Mouse (Mus musculus) forebrain, postnatal 0 days (tissue): ENCODE measurements around the gene Gm8122. TPM values are rescaled to one million over a fixed set of nuclear protein-coding genes. Genes with fewer than 3 reads are reported as not detected.
"Not testable (repeated sequence)": the region's sequence is repeated elsewhere in the genome, so short reads cannot be mapped to it uniquely, and the experiment has no call there.

ENCODE experiments used
- ATAC-seq: fragments of 200-750 bp; cut with Nextera tagmentation; 2 replicates; pipeline ENCODE4 v1.8.0; 2017; ENCODE audit warnings: mild to moderate bottlenecking, moderate library complexity
- DNase-seq: peaks from one replicate; pipeline ENCODE4 v3.0.0-alpha.2; 2015
- H3K27ac ChIP-seq: fragments of 300-500 bp; sonication (generic); 2 replicates; pipeline ENCODE4 v1.5.1; 2014; ENCODE audit warnings: low read depth, mild to moderate bottlenecking, antibody characterized with exemption, low read length, moderate library complexity, mixed read lengths
- H3K27me3 ChIP-seq: fragments of 300-500 bp; sonication (generic); 2 replicates; pipeline ENCODE4 v1.6.1; 2014; ENCODE audit warnings: mild to moderate bottlenecking, low read length, mixed read lengths; ENCODE audit not compliant: insufficient read depth
- H3K36me3 ChIP-seq: fragments of 300-500 bp; sonication (generic); 2 replicates; pipeline ENCODE4 v1.6.1; 2014; ENCODE audit warnings: mild to moderate bottlenecking, moderate library complexity; ENCODE audit not compliant: insufficient read depth
- H3K4me1 ChIP-seq: fragments of 300-500 bp; sonication (generic); 2 replicates; pipeline ENCODE4 v1.6.1; 2014; ENCODE audit warnings: antibody characterized with exemption; ENCODE audit not compliant: insufficient read depth
- H3K4me2 ChIP-seq: fragments of 300-500 bp; sonication (generic); 2 replicates; pipeline ENCODE4 v1.6.1; 2014; ENCODE audit warnings: low read depth, mild to moderate bottlenecking, moderate library complexity
- H3K4me3 ChIP-seq: fragments of 300-500 bp; sonication (generic); 2 replicates; pipeline ENCODE4 v1.5.1; 2014; ENCODE audit warnings: low read depth, low read length, mixed read lengths
- H3K9ac ChIP-seq: fragments of 300-500 bp; sonication (generic); 2 replicates; pipeline ENCODE4 v1.6.1; 2014; ENCODE audit warnings: mild to moderate bottlenecking
- H3K9me3 ChIP-seq: fragments of 300-500 bp; sonication (generic); 2 replicates; pipeline ENCODE4 v1.6.1; 2016; ENCODE audit warnings: low read length
- WGBS: fragments of 180-500 bp; shearing (Covaris S2); extraction: QIAGEN DNeasy Blood & Tissue Kit; methylation state at CpG from one replicate; pipeline ENCODE4 v1.1.7; 2014; 5-methylcytosine and 5-hydroxymethylcytosine counted together
- polyA plus RNA-seq: library from polyadenylated mRNA; unstranded; fragments of >200 nt; fragmentation: Nextera tagmentation; extraction: Ambion mirVana; gene quantifications from 2 replicates; pipeline ENCODE4 v1.2.1, GENCODE M21; 2015
- total RNA-seq: library from RNA; depleted of rRNA; stranded (reverse); fragments of >200 nt; gene quantifications from 2 replicates; pipeline ENCODE4 v1.2.3, GENCODE M21; 2014; rRNA removed

Gm8122 gene
- total and polyA plus RNA-seq, 2 experiments from 2014 or later, result not detected

DNA sequence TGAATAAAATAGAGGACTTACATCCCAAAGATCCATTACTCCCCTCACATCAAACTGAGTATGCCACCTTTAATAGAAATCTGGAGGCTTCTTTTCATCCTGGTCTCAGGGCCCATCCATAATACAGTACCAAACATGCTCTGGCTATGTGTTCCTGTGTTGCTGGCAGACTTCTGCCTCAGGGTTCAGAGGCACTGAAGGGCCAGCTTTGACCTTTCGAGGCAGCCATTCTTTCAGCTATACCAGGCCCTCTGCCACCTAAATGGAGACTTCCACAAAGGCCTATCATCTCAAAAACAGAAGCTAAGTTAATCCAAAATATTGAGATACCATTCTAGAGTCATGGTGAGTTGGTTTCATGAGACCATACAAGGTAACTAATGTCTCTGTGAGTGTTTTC lies 21.4 kb upstream of the Gm8122 start:
- WGBS, result 82% methylated on average over 1 of the region's 1 CpGs
- H3K27ac ChIP-seq, ATAC-seq, H3K4me1 ChIP-seq, H3K27me3 ChIP-seq, H3K4me3 ChIP-seq, H3K4me2 ChIP-seq, H3K9me3 ChIP-seq, H3K9ac ChIP-seq, DNase-seq, H3K36me3 ChIP-seq: not testable (repeated sequence)

DNA sequence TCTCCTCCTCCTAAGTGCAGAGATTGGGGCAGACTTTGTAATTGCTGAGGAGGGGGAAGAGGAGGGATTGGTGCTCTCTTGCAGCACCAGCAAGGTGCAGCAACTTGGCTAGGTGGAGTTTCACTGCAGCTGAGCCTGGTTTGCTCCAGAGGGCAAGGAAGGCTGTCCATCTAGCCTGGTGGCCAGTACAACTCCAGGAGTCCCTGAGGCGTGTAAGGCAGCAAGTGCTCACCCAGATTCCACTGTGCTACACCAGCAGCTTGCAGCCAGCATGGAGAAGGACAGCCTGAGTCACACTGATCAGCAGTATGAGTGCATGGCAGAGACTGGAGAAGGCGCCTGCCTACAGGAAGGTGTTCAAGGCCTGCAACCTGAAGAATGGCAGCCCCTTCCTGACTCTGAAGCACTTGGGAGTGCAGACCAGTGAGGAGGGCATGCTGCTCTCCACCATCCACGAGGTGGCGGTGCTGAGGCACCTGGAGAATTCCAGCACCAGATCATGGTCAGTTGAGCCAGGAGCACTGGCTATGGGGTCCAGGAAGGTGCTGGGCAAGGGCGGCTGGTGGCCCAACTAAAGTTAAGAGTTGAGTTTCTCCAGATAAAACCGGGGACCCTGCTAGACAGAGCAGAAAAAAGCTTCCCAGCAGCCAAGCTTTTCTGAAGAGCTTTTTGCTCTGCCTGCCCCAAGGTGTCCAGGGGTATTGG lies 15.6 kb upstream of the Gm8122 start:
- DNase-seq, H3K27me3 ChIP-seq: not testable (repeated sequence)
- 37% methylated on average over 5 of the region's 6 CpGs for WGBS

DNA sequence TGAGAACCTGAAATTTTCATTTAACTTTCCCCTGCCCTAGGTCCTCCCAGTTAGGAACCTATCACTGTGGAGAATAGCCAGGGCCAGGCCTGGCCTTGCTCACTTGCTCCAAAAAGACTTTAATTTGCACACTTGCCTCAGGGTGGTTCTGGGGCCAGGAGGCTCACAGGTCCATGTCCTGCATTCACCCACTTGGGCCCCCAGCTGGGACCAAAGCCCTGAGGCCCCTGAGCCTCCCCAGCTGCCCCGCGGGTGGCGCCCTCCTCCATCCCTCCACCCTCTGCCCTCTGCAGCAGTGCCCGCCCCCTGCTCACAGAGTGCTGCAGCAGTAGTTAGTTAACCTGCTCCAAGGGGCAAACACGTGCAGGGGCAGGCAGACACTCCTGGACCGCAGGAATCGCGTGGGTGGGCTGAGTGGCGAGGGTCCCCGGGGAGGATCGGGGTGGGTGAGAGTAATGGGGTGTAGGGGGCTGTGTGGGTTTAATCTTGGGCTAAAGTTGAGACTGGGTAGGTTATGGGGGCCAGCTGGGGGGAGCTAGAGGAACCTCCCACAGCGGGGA lies 14.6 kb upstream of the Gm8122 start:
- H3K36me3 ChIP-seq, H3K9me3 ChIP-seq, H3K27ac ChIP-seq, ATAC-seq, DNase-seq, H3K4me3 ChIP-seq, H3K27me3 ChIP-seq, H3K9ac ChIP-seq, H3K4me2 ChIP-seq, H3K4me1 ChIP-seq: not testable (repeated sequence)
- WGBS, result 20% methylated on average over 10 of the region's 12 CpGs

More for the DNA sequence above, 15.6 kb upstream of the Gm8122 start:
- not testable (repeated sequence) for H3K36me3 ChIP-seq, H3K4me2 ChIP-seq, H3K4me1 ChIP-seq, H3K4me3 ChIP-seq, H3K9me3 ChIP-seq, H3K9ac ChIP-seq, ATAC-seq, H3K27ac ChIP-seq

DNA sequence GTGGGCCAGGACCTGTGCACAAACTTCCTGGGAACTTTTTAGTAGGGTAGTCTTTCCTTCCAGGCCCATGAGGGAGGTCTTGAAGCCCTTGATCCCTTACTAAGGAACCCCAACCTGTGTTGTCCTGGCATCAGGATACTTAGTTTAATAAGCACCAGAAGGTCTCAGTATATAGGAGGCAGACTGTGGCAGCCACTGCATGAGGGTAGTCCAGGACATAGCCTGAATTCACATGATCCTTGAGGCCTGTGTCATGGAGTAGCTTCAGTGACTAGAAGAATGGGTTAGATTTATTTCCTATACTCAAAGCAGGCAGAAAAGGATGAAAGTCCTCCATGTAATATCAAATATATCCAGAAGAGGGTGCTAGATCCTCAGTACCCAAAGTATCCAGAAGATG lies 2.7 kb upstream of the Gm8122 start:
- not testable (repeated sequence) for H3K27me3 ChIP-seq, H3K27ac ChIP-seq, H3K4me3 ChIP-seq, H3K9me3 ChIP-seq, H3K4me2 ChIP-seq, DNase-seq, H3K36me3 ChIP-seq, H3K4me1 ChIP-seq, ATAC-seq, H3K9ac ChIP-seq

Other genes with a start within 250 kb of the Gm8122 start
- gene Gm8082, start 241.7 kb downstream of the Gm8122 start, total RNA-seq, result not detected in 2 replicates
- gene Gm8082, start 241.7 kb downstream of the Gm8122 start, polyA plus RNA-seq, result not detected in 2 replicates
- not detected in 2 replicates for gene Gm10376, start 219.7 kb downstream of the Gm8122 start, total RNA-seq
- gene Gm10376, start 219.7 kb downstream of the Gm8122 start, polyA plus RNA-seq, result not detected in 2 replicates
- gene Gm8094, start 158.7 kb downstream of the Gm8122 start, total RNA-seq, result not detected in 2 replicates
- gene Gm8094, start 158.7 kb downstream of the Gm8122 start, polyA plus RNA-seq, result not detected in 2 replicates
- gene Gm8104, start 134.7 kb downstream of the Gm8122 start, total RNA-seq, result 0.10 and 0.46 TPM in 2 replicates
- 0.08 TPM in 1 of 2 replicates, not detected in the other for gene Gm8104, start 134.7 kb downstream of the Gm8122 start, polyA plus RNA-seq
- not detected in 2 replicates for gene Gm7233, start 55.4 kb downstream of the Gm8122 start, total RNA-seq
- not detected in 2 replicates for gene Gm7233, start 55.4 kb downstream of the Gm8122 start, polyA plus RNA-seq
- not detected in 2 replicates for gene Gm8126, start 23.3 kb upstream of the Gm8122 start, total RNA-seq
- not detected in 2 replicates for gene Gm8126, start 23.3 kb upstream of the Gm8122 start, polyA plus RNA-seq
- gene Gm9732, start 39.7 kb upstream of the Gm8122 start, total RNA-seq, result not detected in 2 replicates
- not detected in 2 replicates for gene Gm9732, start 39.7 kb upstream of the Gm8122 start, polyA plus RNA-seq
- not detected in 2 replicates for gene Gm8127, start 58.5 kb upstream of the Gm8122 start, total RNA-seq
- gene Gm8127, start 58.5 kb upstream of the Gm8122 start, polyA plus RNA-seq, result not detected in 2 replicates
- gene 1700001F09Rik, start 112.5 kb upstream of the Gm8122 start, total RNA-seq, result not detected in 2 replicates
- gene 1700001F09Rik, start 112.5 kb upstream of the Gm8122 start, polyA plus RNA-seq, result not detected in 2 replicates
- not detected in 2 replicates for gene Gm8138, start 181.0 kb upstream of the Gm8122 start, total RNA-seq
- not detected in 2 replicates for gene Gm8138, start 181.0 kb upstream of the Gm8122 start, polyA plus RNA-seq